Mouse (Mus musculus) liver, embryonic 16.5 days (tissue): ENCODE results near the gene Gm49380. TPM values are rescaled to one million over a fixed set of nuclear protein-coding genes. Genes with fewer than 3 reads are reported as not detected.

Experiments
- ATAC-seq: fragments of 200-750 bp; cut with Nextera tagmentation; 2 replicates; pipeline ENCODE4 v1.8.0; 2017; ENCODE audit warnings: low read depth, mild to moderate bottlenecking, moderate number of reproducible peaks, moderate library complexity
- H3K27ac ChIP-seq: fragments of 300-500 bp; sonication (generic); 2 replicates; pipeline ENCODE4 v1.5.1; 2014; ENCODE audit warnings: mild to moderate bottlenecking, low read length
- H3K27me3 ChIP-seq: fragments of 300-500 bp; sonication (generic); 2 replicates; pipeline ENCODE4 v1.6.1; 2014; ENCODE audit warnings: low read depth, low read length, mixed read lengths; ENCODE audit not compliant: control insufficient read depth, insufficient read depth
- H3K36me3 ChIP-seq: fragments of 300-500 bp; sonication (generic); 2 replicates; pipeline ENCODE4 v1.6.1; 2014; ENCODE audit warnings: mild to moderate bottlenecking; ENCODE audit not compliant: control insufficient read depth, insufficient read depth
- H3K4me1 ChIP-seq: fragments of 300-500 bp; sonication (generic); 2 replicates; pipeline ENCODE4 v1.6.1; 2014; ENCODE audit warnings: low read depth, low read length, mixed read lengths; ENCODE audit not compliant: control insufficient read depth
- H3K4me2 ChIP-seq: fragments of 300-500 bp; sonication (generic); 2 replicates; pipeline ENCODE4 v1.6.1; 2014; ENCODE audit warnings: low read depth, low read length, mixed read lengths
- H3K4me3 ChIP-seq: fragments of 300-500 bp; sonication (generic); 2 replicates; pipeline ENCODE4 v1.5.1; 2014; ENCODE audit warnings: low read depth, mild to moderate bottlenecking, low read length
- H3K9ac ChIP-seq: fragments of 300-500 bp; sonication (generic); 2 replicates; pipeline ENCODE4 v1.6.1; 2014; ENCODE audit warnings: low read depth, low read length
- H3K9me3 ChIP-seq: fragments of 300-500 bp; sonication (generic); replicated peaks from 2 replicates; pipeline ENCODE4 v1.6.1; 2016; ENCODE audit warnings: low read length; ENCODE audit not compliant: control insufficient read depth
- WGBS: fragments of 180-500 bp; shearing (Covaris S2); extraction: QIAGEN DNeasy Blood & Tissue Kit; methylation state at CpG from one replicate; pipeline ENCODE4 v1.1.7; 2014; ENCODE audit not compliant: insufficient replicate concordance; 5-methylcytosine and 5-hydroxymethylcytosine counted together
- polyA plus RNA-seq: library from polyadenylated mRNA; unstranded; fragments of >200 nt; fragmentation: Nextera tagmentation; extraction: Ambion mirVana; gene quantifications from 2 replicates; pipeline ENCODE4 v1.2.1, GENCODE M21; 2015

The Gm49380 gene
- polyA plus RNA-seq, 1 experiment from 2014 or later: not detected

- peaks cover 13% of the 10 kb centered on the region for H3K36me3 ChIP-seq
- no peak for ATAC-seq
These were observed 7.5 kb downstream of the Gm49380 start for GRCm38 (mm10) chr9:44105781-44106180.

GRCm38 (mm10) chr9:44104881-44105280 is 8.4 kb downstream of the Gm49380 start:
- no peaks in the 10 kb centered on the region for H3K27me3 ChIP-seq
- no peak overlapping the region for H3K27ac ChIP-seq
- H3K4me2 ChIP-seq: no peak overlapping the region
- H3K4me1 ChIP-seq: peaks cover 22% of the 10 kb centered on the region
- WGBS: 78% methylated on average over 7 of the region's 7 CpGs
- peaks cover 11% of the 10 kb centered on the region for H3K36me3 ChIP-seq
- no peaks in the 10 kb centered on the region for H3K9me3 ChIP-seq
- H3K4me3 ChIP-seq: no peak overlapping the region
- H3K9ac ChIP-seq: no peak overlapping the region
- no peak for ATAC-seq

More at GRCm38 (mm10) chr9:44105781-44106180, 7.5 kb downstream of the Gm49380 start:
- no peak overlapping the region for H3K27ac ChIP-seq
- no peaks in the 10 kb centered on the region for H3K9me3 ChIP-seq
- H3K4me2 ChIP-seq: no peak overlapping the region
- no peak overlapping the region for H3K4me3 ChIP-seq
- no peak overlapping the region for H3K9ac ChIP-seq
- H3K4me1 ChIP-seq: peaks cover 29% of the 10 kb centered on the region
- no peaks in the 10 kb centered on the region for H3K27me3 ChIP-seq
- WGBS: 84% methylated on average over 10 of the region's 10 CpGs

GRCm38 (mm10) chr9:44101490-44101889 is 11.8 kb downstream of the Gm49380 start, which contains the start of gene Mfrp:
Mfrp (plus strand) TSS chr9:44101729.
- H3K27me3 ChIP-seq: no peaks in the 10 kb centered on the region
- no peaks in the 10 kb centered on the region for H3K4me1 ChIP-seq
- no peaks in the 10 kb centered on the region for H3K9me3 ChIP-seq
- H3K36me3 ChIP-seq: no peaks in the 10 kb centered on the region
- no peak within 1 kb of the TSS for H3K4me3 ChIP-seq
- 78% methylated on average over 9 of the region's 9 CpGs for WGBS
- no peak within 1 kb of the TSS for H3K27ac ChIP-seq
- no peak for ATAC-seq
- H3K4me2 ChIP-seq: no peak within 1 kb of the TSS
- no peak within 1 kb of the TSS for H3K9ac ChIP-seq

- no peaks in the 10 kb centered on the region for H3K27me3 ChIP-seq
- 58% methylated on average over 9 of the region's 9 CpGs for whole genome bisulfite sequencing
- H3K27ac ChIP-seq: no peak overlapping the region
- peaks cover 3% of the 10 kb centered on the region; the same call in 1 of the 2 replicates for H3K4me1 ChIP-seq
- no peak overlapping the region for H3K9ac ChIP-seq
- H3K9me3 ChIP-seq: no peaks in the 10 kb centered on the region
- no peak overlapping the region for H3K4me3 ChIP-seq
- H3K4me2 ChIP-seq: no peak overlapping the region
- no peaks in the 10 kb centered on the region for H3K36me3 ChIP-seq
- ATAC-seq: no peak
These were observed 16.8 kb downstream of the Gm49380 start for GRCm38 (mm10) chr9:44096536-44096935.

GRCm38 (mm10) chr9:44095781-44096180 is 17.5 kb downstream of the Gm49380 start:
- WGBS: 75% methylated on average over 9 of the region's 9 CpGs
- H3K4me2 ChIP-seq: no peak overlapping the region

GRCm38 (mm10) chr9:44094737-44095136 is 18.6 kb downstream of the Gm49380 start:
- no peak overlapping the region for H3K27ac ChIP-seq
- 31% methylated on average over 3 of the region's 3 CpGs for WGBS
- no peak overlapping the region for H3K9ac ChIP-seq
- peaks cover 3% of the 10 kb centered on the region; the same call in 1 of the 2 replicates for H3K4me1 ChIP-seq
- no peaks in the 10 kb centered on the region for H3K36me3 ChIP-seq
- no peaks in the 10 kb centered on the region for H3K27me3 ChIP-seq
- ATAC-seq: no peak
- H3K4me3 ChIP-seq: no peak overlapping the region
- H3K4me2 ChIP-seq: no peak overlapping the region
- no peaks in the 10 kb centered on the region for H3K9me3 ChIP-seq

More at GRCm38 (mm10) chr9:44095781-44096180, 17.5 kb downstream of the Gm49380 start:
- no peak overlapping the region for H3K4me3 ChIP-seq
- no peak overlapping the region for H3K27ac ChIP-seq
- peaks cover 3% of the 10 kb centered on the region; the same call in 1 of the 2 replicates for H3K4me1 ChIP-seq
- H3K9me3 ChIP-seq: no peaks in the 10 kb centered on the region
- no peak overlapping the region for H3K9ac ChIP-seq
- ATAC-seq: no peak
- no peaks in the 10 kb centered on the region for H3K36me3 ChIP-seq
- H3K27me3 ChIP-seq: no peaks in the 10 kb centered on the region

GRCm38 (mm10) chr9:44093612-44094503 is 19.4 kb downstream of the Gm49380 start:
- H3K9ac ChIP-seq: no peak overlapping the region
- no peaks in the 10 kb centered on the region for H3K27me3 ChIP-seq
- H3K36me3 ChIP-seq: no peaks in the 10 kb centered on the region
- peaks cover 3% of the 10 kb centered on the region; the same call in 1 of the 2 replicates for H3K4me1 ChIP-seq
- H3K9me3 ChIP-seq: no peaks in the 10 kb centered on the region
- peak; percentile 58 for ATAC-seq
- no peak overlapping the region for H3K27ac ChIP-seq
- 48% methylated on average over 24 of the region's 24 CpGs for WGBS
- H3K4me3 ChIP-seq: no peak overlapping the region
- H3K4me2 ChIP-seq: no peak overlapping the region

- 22% methylated on average over 12 of the region's 12 CpGs for WGBS
- Histone ChIP-seq H3K9ac (no peak overlapping the region), H3K27ac (0 out of 2 replicates have a peak overlapping the region, but pooled peaks have one; percentile 45), H3K9me3 (no peaks in the 10 kb centered on the region), H3K4me2 (peak overlapping the region; percentile 15; the same call in 1 of the 2 replicates), H3K4me3 (no peak overlapping the region), H3K27me3 (peaks cover 13% of the 10 kb centered on the region), H3K4me1 (peaks cover 17% of the 10 kb centered on the region), H3K36me3 (no peaks in the 10 kb centered on the region)
- ATAC-seq: no peak; the same call in 1 of the 2 replicates
These were observed 24.3 kb downstream of the Gm49380 start for GRCm38 (mm10) chr9:44088877-44089608.
